Mouse (Mus musculus) c-Kit-positive CD71-negative TER-119-negative erythroid progenitor cells, embryonic 14.5 days (primary cell): ENCODE results near the gene Ppp4r3a.

Experiments
- DNase-seq: peaks from one replicate; pipeline ENCODE4 v3.0.0-alpha.2; 2013; ENCODE audit warnings: low read depth

Ppp4r3a gene

GRCm38 (mm10) chr12:101012197-101013077, 71.1 kb downstream of the Ppp4r3a start:
- no peak for DNase-seq

GRCm38 (mm10) chr12:101011017-101011416, 72.5 kb downstream of the Ppp4r3a start:
- DNase-seq: no peak

GRCm38 (mm10) chr12:101010148-101010920, 73.2 kb downstream of the Ppp4r3a start:
- no peak for DNase-seq

GRCm38 (mm10) chr12:101009225-101009624, 74.3 kb downstream of the Ppp4r3a start:
- no peak for DNase-seq

- DNase-seq: no peak
These were observed 74.9 kb downstream of the Ppp4r3a start for GRCm38 (mm10) chr12:101008648-101009047.

GRCm38 (mm10) chr12:101007968-101008481, 75.5 kb downstream of the Ppp4r3a start:
- no peak for DNase-seq

- DNase-seq: no peak
These were observed 76.1 kb downstream of the Ppp4r3a start for GRCm38 (mm10) chr12:101007427-101007826.

- no peak for DNase-seq
These were observed 77.7 kb downstream of the Ppp4r3a start for GRCm38 (mm10) chr12:101005665-101006420.

- no peak for DNase-seq
These were observed 78.5 kb downstream of the Ppp4r3a start for GRCm38 (mm10) chr12:101004982-101005381.

- DNase-seq: no peak
These were observed 80.5 kb downstream of the Ppp4r3a start for GRCm38 (mm10) chr12:101002801-101003513.

- no peak for DNase-seq
These were observed 84.2 kb downstream of the Ppp4r3a start for GRCm38 (mm10) chr12:100999061-100999954.

- no peak for DNase-seq
These were observed 84.9 kb downstream of the Ppp4r3a start for GRCm38 (mm10) chr12:100998564-100998962.

- no peak for DNase-seq
These were observed 85.5 kb downstream of the Ppp4r3a start for GRCm38 (mm10) chr12:100997830-100998563.

GRCm38 (mm10) chr12:100996378-100996898, 87.1 kb downstream of the Ppp4r3a start:
- DNase-seq: no peak

- no peak for DNase-seq
These were observed 87.7 kb downstream of the Ppp4r3a start for GRCm38 (mm10) chr12:100995607-100996377.

- no peak for DNase-seq
These were observed 89.1 kb downstream of the Ppp4r3a start for GRCm38 (mm10) chr12:100994140-100995015.

GRCm38 (mm10) chr12:100993146-100993545, 90.4 kb downstream of the Ppp4r3a start:
- DNase-seq: no peak

- DNase-seq: no peak
These were observed 91.0 kb downstream of the Ppp4r3a start for GRCm38 (mm10) chr12:100992505-100992904.
